Mouse (Mus musculus) heart, adult 2 months (tissue): Measurements from ENCODE around the gene Lancl2. TPM values are rescaled to one million over a fixed set of nuclear protein-coding genes. Genes with fewer than 3 reads are reported as not detected.

Experiments
- DNase-seq, 2 experiments: peaks; one replicate each; pipeline ENCODE4 v3.0.0; 2021
- H3K27ac ChIP-seq: fragments of 200-600 bp; 2 replicates; pipeline ENCODE4 v1.8.1; 2022
- H3K27me3 ChIP-seq: fragments of 200-500 bp; 2 replicates; pipeline ENCODE4 v1.6.1; 2012; ENCODE audit warnings: mild to moderate bottlenecking, low read length, inconsistent platforms, mixed read lengths; ENCODE audit not compliant: control insufficient read depth, insufficient read depth
- H3K36me3 ChIP-seq: fragments of 200-500 bp; 2 replicates; pipeline ENCODE4 v1.6.1; 2012; ENCODE audit warnings: low read length, inconsistent platforms; ENCODE audit not compliant: control insufficient read depth, insufficient read depth
- H3K4me1 ChIP-seq: fragments of 200-500 bp; 2 replicates; pipeline ENCODE4 v1.6.1; 2011; ENCODE audit warnings: low read length; ENCODE audit not compliant: control insufficient read depth, insufficient read depth
- H3K4me3 ChIP-seq: fragments of 200-600 bp; 2 replicates; pipeline ENCODE4 v1.8.1; 2022
- H3K79me2 ChIP-seq: fragments of 200-500 bp; replicated peaks from 2 replicates; pipeline ENCODE4 v1.6.1; 2012; ENCODE audit warnings: mild to moderate bottlenecking, inconsistent platforms, low read length, moderate library complexity, mixed read lengths; ENCODE audit not compliant: control insufficient read depth, insufficient read depth
- H3K9ac ChIP-seq: fragments of 200-500 bp; 2 replicates; pipeline ENCODE4 v1.6.1; 2012; ENCODE audit warnings: low read depth, mild to moderate bottlenecking, control low read depth, inconsistent platforms, low read length, mixed read lengths
- CTCF ChIP-seq: fragments of 200-600 bp; IDR thresholded peaks from 2 replicates; pipeline ENCODE4 v1.8.1; 2022; ENCODE audit warnings: antibody characterized with exemption, mild to moderate bottlenecking, moderate library complexity
- EP300 ChIP-seq: fragments of 200-500 bp; IDR thresholded peaks from 2 replicates; pipeline ENCODE4 v1.6.1; 2011; ENCODE audit warnings: low read depth, low read length, control low read depth; ENCODE audit not compliant: insufficient read depth
- POLR2A ChIP-seq: fragments of 200-500 bp; IDR thresholded peaks from 2 replicates; pipeline ENCODE4 v1.6.1; 2011; ENCODE audit warnings: mild to moderate bottlenecking, low read depth, low read length, control low read depth; ENCODE audit not compliant: insufficient read depth
- WGBS: fragments of 180-500 bp; shearing (Covaris S2); methylation state at CpG from one replicate; pipeline ENCODE4 v1.1.7; 2018; 5-methylcytosine and 5-hydroxymethylcytosine counted together
- intact Hi-C: fragments of 180-260 bp; cut with DNase I; formaldehyde crosslinking; loops from one replicate; pipeline ENCODE4 v1.15.1; 2025
- long read RNA-seq: library from polyadenylated mRNA; stranded (forward); transcript quantifications from one replicate; pipeline ENCODE4 v2.0.0, GENCODE M21; 2021
- polyA plus RNA-seq: library from polyadenylated mRNA; depleted of rRNA; stranded (reverse); fragments of >200 nt; gene quantifications from 2 replicates; pipeline ENCODE4 v1.2.3, GENCODE M21; 2012; rRNA removed
- total RNA-seq, 2 experiments: library from RNA; stranded (reverse); gene quantifications; 2 replicates each; pipeline ENCODE4 v1.2.3; 2021

Gene Lancl2
- total RNA-seq: 10 to 100 TPM; 12.7 to 13.1 TPM
- 4.5 and 10.1 TPM in 2 replicates for polyA plus RNA-seq
- long read RNA-seq, transcript Lancl2-201 (9 exons, 2,509 nt): major isoform, 7 of 11 reads
- long read RNA-seq, partial matches to known transcripts: 2 of 11 reads
- long read RNA-seq, other reads (novel, unspliced or antisense): 2 of 11 reads

DNA sequence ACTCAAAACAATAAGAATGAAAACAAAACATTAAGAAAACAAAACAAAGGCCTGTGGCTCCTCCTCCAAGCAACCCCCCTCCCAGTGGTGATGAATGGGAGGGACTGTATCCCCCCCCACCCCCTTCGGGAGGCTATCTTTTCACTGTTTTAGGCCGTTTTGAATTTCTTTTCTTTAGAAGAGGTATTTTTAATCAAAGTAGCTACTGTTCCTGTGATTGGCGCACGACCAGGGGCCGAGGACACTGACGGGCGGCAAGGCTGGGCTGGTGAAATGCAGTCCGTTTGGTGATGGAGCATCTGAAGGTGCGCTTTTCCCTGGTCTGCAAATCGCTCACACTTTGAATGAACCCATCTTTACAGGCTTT, at the start of gene Lancl2:
Lancl2 (plus strand) TSS at position 165 of the 367 bp plus-strand sequence.
- H3K79me2 ChIP-seq: peaks cover 2% of the 10 kb centered on the region; the same call in 1 of the 2 replicates
- TF ChIP-seq CTCF (no peak), EP300 (no peak), POLR2A (no peak)
- intact Hi-C loops: loop anchor here (5.0 to 10.0 kb wide), 2 partner anchors 165 to 988 kb away; partner anchors contain the start of genes Avl9 and Ppm1k
- no peaks in the 10 kb centered on the region for H3K27me3 ChIP-seq
- H3K9ac ChIP-seq: peak within 1 kb of the TSS; percentile 74
- whole genome bisulfite sequencing: under 1% methylated on average over 10 of the region's 10 CpGs
- H3K36me3 ChIP-seq: peaks cover 4% of the 10 kb centered on the region; the same call in 1 of the 2 replicates
- H3K4me1 ChIP-seq: 0 out of 2 replicates have a peak, but pooled peaks cover 2% of the 10 kb centered on the region
- peak within 1 kb of the TSS; percentile 97 for H3K4me3 ChIP-seq
- peak within 1 kb of the TSS; percentile 98 for H3K27ac ChIP-seq
- no peak for DNase-seq

DNA sequence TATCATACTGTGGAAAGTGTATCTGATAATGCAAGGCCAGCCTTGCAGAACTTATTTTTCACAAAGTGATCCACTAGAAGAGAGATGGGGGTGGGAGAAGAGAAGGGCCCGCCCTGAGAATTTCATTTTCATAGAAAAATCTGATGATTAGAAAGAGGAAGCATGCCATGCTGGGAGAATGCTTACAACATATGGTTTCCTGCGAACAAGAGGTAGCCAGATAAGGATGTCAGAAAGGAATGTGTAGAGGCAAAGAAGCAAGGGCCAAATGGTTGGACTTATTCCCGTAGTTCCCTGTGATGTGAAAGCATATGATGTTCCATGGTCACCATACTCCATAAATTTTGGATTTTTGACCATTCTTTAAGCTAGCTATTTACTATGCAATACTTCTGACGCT, 41.0 kb upstream of the Lancl2 start:
- Histone ChIP-seq H3K79me2 (no peaks in the 10 kb centered on the region), H3K9ac (no peak overlapping the region), H3K27ac (no peak overlapping the region), H3K4me1 (no peaks in the 10 kb centered on the region), H3K27me3 (no peaks in the 10 kb centered on the region), H3K4me3 (no peak overlapping the region), H3K36me3 (no peaks in the 10 kb centered on the region)
- WGBS: 48% methylated on average over 4 of the region's 4 CpGs
- intact Hi-C loops: no loop called here
- DNase-seq: no peak
- TF ChIP-seq POLR2A: no peak
- no peak for TF ChIP-seq EP300
- no peak for TF ChIP-seq CTCF

DNA sequence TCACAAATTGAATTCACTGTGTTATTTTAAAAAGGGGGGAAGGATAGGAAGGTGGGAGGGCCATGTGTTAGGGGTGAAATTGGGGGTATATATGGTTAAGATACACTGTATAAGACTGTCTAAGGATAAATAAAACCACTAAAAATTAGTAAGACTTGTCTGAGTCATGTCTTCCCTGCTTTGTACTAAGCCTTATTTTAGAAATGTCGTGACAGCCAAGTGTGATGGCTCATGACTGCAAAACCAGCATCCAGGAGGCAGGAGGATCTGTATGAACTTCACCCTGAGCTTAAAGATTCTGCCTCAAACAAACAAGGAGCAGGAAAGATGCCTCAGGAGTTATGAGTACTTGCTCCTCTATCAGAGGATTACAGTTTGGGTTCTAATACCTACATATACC, 18.2 kb upstream of the Lancl2 start:
- H3K9ac ChIP-seq: no peak overlapping the region
- no peak for DNase-seq
- no peak overlapping the region for H3K27ac ChIP-seq
- WGBS: 74% methylated on average over 1 of the region's 1 CpGs
- no peaks in the 10 kb centered on the region for H3K27me3 ChIP-seq
- H3K4me1 ChIP-seq: no peaks in the 10 kb centered on the region
- intact Hi-C loops: no loop called here
- peaks cover 6% of the 10 kb centered on the region; the same call in 1 of the 2 replicates for H3K36me3 ChIP-seq
- no peak overlapping the region for H3K4me3 ChIP-seq
- no peaks in the 10 kb centered on the region for H3K79me2 ChIP-seq
- TF ChIP-seq POLR2A: no peak
- TF ChIP-seq EP300: no peak
- no peak for TF ChIP-seq CTCF

DNA sequence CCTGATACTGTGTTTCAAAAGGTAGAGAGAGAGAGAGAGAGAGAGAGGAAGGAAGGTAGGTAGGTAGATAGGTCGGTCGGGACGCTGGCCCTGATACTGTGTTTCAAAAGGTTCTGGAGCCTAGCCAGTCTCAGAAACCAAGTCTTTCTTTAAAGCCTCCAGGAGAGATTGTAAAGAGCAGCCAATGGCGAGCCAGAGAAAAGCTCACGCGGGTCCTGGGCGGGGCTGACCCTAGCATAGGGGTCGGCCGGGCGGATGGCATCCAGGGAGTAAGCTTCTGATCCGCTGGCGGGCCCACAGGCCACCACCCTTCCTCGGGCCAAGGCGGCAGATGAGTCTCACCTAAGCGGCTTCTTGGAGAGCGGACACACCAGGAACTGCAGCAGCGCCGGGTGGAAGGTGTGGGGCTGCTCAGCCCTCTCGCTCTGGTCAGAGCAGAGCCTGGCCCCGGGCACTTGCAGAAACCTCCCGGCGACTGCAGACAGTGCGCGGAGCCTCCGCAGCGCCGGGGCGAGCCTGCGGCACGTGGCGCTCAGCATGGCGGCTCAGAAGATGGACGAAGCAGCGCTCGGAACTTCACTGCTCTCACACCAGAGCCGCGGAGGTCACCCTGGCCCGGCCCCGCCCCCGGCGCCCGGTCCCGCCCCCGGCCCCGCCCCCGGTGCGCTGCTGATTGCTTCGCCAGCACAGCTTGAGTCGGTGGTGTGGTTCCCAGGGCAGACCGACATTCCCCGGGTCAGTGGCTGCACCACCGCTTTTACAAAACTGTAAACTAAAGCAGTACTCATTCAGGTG, 10.7 kb upstream of the Lancl2 start, which contains the start of gene Pyurf:
Pyurf (minus strand) TSS at position 612 of the 795 bp plus-strand sequence.
- Histone ChIP-seq H3K27me3 (no peaks in the 10 kb centered on the region), H3K4me3 (peak within 1 kb of the TSS; percentile 97), H3K36me3 (peaks cover 5% of the 10 kb centered on the region; the same call in 1 of the 2 replicates), H3K4me1 (peaks cover 1% of the 10 kb centered on the region; the same call in 1 of the 2 replicates), H3K9ac (peak within 1 kb of the TSS; percentile 85), H3K27ac (peak within 1 kb of the TSS; percentile 99), H3K79me2 (no peaks in the 10 kb centered on the region)
- intact Hi-C loops: loop anchor here (1.0 to 10.0 kb wide), 3 partner anchors 12 to 767 kb away; partner anchors contain the start of genes Herc6, Nt5c3 and Vmn1r4
- peak; percentile 88 to 90 for DNase-seq
- WGBS: under 1% methylated on average over 52 of the region's 52 CpGs
- TF ChIP-seq POLR2A: peak; percentile 70
- peak; percentile 52 for TF ChIP-seq CTCF
- TF ChIP-seq EP300: no peak

DNA sequence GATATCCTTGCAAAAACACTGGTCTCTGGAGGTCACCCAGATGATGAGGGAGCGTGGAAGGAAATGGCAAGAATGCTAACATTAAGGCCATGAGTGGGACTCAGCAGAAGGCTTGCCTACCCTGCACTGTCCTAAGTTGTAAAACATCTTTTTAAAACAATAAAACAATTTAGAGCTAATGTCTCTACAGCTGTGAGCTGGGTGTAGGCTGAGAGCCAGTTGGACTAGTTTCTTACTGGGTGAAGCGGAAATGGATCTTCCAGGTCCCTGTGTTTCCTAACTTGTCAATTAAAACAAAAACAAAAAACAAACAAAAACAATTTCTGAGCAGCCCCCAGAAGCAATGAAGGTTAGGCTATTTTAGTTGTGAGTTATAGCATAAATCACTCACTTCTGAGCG, 9.2 kb upstream of the Lancl2 start:
- intact Hi-C loops: loop anchor here (5.0 to 10.0 kb wide), 2 partner anchors 111 to 768 kb away; partner anchors contain the start of genes Herc6, Nt5c3 and Vmn1r4
- Histone ChIP-seq H3K27me3 (no peaks in the 10 kb centered on the region), H3K36me3 (peaks cover 5% of the 10 kb centered on the region; the same call in 1 of the 2 replicates), H3K4me1 (peaks cover 1% of the 10 kb centered on the region; the same call in 1 of the 2 replicates), H3K4me3 (no peak overlapping the region), H3K27ac (peak overlapping the region; percentile 99; the same call in 1 of the 2 replicates), H3K79me2 (no peaks in the 10 kb centered on the region), H3K9ac (no peak overlapping the region)
- no peak for TF ChIP-seq POLR2A
- TF ChIP-seq EP300: no peak
- TF ChIP-seq CTCF: no peak
- WGBS: 63% methylated on average over 3 of the region's 3 CpGs
- DNase-seq: no peak

DNA sequence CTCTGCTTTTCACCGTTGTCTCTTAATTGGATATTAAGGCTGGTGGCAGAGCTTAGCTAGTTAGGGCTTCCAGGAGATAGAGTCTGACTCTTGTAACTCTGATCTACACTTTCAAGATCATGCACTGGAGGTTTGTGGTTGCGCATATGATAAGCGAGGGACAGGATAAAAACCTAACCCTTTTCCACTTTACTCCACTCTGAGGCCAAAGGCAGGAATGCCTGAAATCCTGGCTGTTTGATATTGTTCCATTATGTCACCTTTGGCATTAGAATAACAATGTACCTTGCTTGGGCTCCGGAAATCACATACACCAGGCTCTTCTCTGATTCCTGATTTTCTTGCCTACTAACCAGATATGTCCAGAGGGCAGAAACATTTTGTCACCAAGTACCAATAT, 654 bp upstream of the Lancl2 start:
- intact Hi-C loops: loop anchor here (5.0 to 10.0 kb wide), 2 partner anchors 164 to 987 kb away; partner anchors contain the start of genes Avl9 and Ppm1k
- no peak for DNase-seq
- WGBS: 62% methylated on average over 4 of the region's 4 CpGs

More for the DNA sequence above, 654 bp upstream of the Lancl2 start:
- no peak overlapping the region; the same call in 1 of the 2 replicates for H3K27ac ChIP-seq
- H3K9ac ChIP-seq: no peak overlapping the region
- H3K36me3 ChIP-seq: peaks cover 4% of the 10 kb centered on the region; the same call in 1 of the 2 replicates
- H3K4me1 ChIP-seq: no peaks in the 10 kb centered on the region
- H3K4me3 ChIP-seq: no peak overlapping the region
- H3K79me2 ChIP-seq: peaks cover 2% of the 10 kb centered on the region; the same call in 1 of the 2 replicates
- no peak for TF ChIP-seq CTCF
- TF ChIP-seq POLR2A: no peak
- no peak for TF ChIP-seq EP300
- H3K27me3 ChIP-seq: no peaks in the 10 kb centered on the region
